Mouse (Mus musculus) c-Kit-positive CD71-negative TER-119-negative erythroid progenitor cells, embryonic 14.5 days (primary cell): ENCODE results near the gene Pdc.
A peak's percentile ranks its signal among the peaks of the same experiment; 100 is the strongest.
"Not testable (repeated sequence)": the region's sequence is repeated elsewhere in the genome, so short reads cannot be mapped to it uniquely, and the experiment has no call there.

Experiments used
- DNase-seq: peaks from one replicate; pipeline ENCODE4 v3.0.0-alpha.2; 2013; ENCODE audit warnings: low read depth

Gene Pdc

DNA sequence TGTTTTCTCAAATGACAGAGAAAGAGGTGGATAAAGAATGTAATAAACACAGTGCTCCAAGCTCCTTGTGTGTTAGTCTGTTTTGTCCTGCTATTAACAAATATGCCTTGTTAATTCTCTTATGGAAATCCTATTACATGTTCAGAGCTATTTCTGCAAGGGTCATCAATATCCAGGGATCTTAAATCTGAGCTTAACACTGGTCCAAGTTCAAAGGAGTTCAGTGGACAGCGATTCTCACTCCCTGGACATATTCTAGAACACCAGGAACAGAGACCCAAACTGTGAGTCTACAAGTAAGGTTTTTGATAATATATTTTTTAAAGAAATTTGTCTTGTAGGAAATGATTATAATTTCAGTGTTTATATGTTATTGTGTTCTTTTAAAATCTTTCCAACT lies at the start of gene Pdc:
TSS of gene Pdc (plus strand) at position 213 of the 400 bp plus-strand sequence.
- no peak for DNase-seq

- not testable (repeated sequence) for DNase-seq
Measured at GRCm38 (mm10) chr1:150294051-150294450, 25.2 kb upstream of the Pdc start.

- DNase-seq = peak; percentile 2
Measured at GRCm38 (mm10) chr1:150307599-150307998, 11.6 kb upstream of the Pdc start.

- DNase-seq = no peak
Measured at GRCm38 (mm10) chr1:150335111-150335510, 15.9 kb downstream of the Pdc start.

DNA sequence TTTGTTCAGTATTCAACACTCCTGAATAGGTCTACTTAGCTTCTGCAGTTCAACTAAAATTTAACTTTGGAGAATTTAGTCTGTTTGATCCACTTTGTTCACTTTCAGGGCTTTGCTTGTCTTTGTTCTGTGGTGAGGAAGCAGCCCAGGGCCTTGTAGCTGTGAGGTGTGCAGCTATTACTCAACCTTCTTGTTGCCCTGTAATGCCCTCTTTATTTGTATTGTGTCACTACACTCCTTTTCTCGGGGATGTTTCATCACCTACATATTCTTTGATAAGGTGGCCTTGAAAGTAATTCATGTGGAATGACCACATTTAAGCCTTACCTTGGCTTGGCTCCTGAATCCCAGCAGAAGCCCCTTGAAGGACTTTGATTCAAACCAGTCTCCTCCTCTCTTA lies 41.6 kb downstream of the Pdc start:
- no peak for DNase-seq

- no peak for DNase-seq
Measured at GRCm38 (mm10) chr1:150372895-150373294, 53.7 kb downstream of the Pdc start.

DNA sequence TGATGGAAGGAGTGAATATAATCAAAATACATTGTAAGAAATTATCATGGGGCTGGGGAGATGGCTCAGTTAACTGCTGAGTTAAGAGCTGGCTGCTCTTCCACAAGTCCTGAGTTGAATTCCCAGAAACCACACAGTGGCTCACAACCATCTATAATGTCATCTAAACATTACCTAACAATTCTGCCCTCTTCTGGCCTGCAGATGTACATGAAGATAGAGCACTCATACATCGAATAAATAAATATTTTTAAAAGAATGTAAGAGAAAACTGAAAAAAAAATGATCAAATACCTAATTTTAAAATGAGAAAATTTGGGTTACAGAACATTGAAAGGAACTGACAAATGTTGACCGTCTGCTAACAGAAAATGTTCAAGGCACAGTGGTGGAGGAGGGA lies 55.0 kb downstream of the Pdc start:
- no peak for DNase-seq
